Mouse (Mus musculus): ENCODE measurements around the gene Gm8879.
"Not testable (repeated sequence)": the region's sequence is repeated elsewhere in the genome, so short reads cannot be mapped to it uniquely, and the experiment has no call there.

Gene Gm8879

GRCm38 (mm10) chr5:11127334-11127733, at the start of gene Gm8879:
Gm8879 (plus strand) TSS chr5:11127634.
- not testable (repeated sequence) for DNase-seq (ENCODE audit: low spot score)

GRCm38 (mm10) chr5:11138031-11138430, 10.6 kb downstream of the Gm8879 start:
- not testable (repeated sequence) for DNase-seq (ENCODE audit: low spot score)

All from embryo, embryonic 10 days (tissue).